Mouse (Mus musculus): ENCODE measurements around the gene Pkd1.

- no peak for TF ChIP-seq POLR2A (IDR thresholded peaks at IDR 0.05; ENCODE audit: low read depth, low read length)
- TF ChIP-seq CTCF (conservative IDR thresholded peaks at IDR 0.05 in 1 of 2, IDR thresholded peaks at IDR 0.05 in 1 of 2; ENCODE audit: low read depth in 2 of 2, low read length in 2 of 2), result no peak
- no peak for TF ChIP-seq KAT2A (IDR thresholded peaks at IDR 0.05; ENCODE audit: insufficient replicate concordance, low read length)
- no peak for TF ChIP-seq MAFK (IDR thresholded peaks at IDR 0.05; ENCODE audit: insufficient replicate concordance, low read length)
Observed at GRCm38 (mm10) chr17:24505286-24505955, 44.2 kb upstream of the Pkd1 start.
